Mouse (Mus musculus): Measurements from ENCODE around the gene Ano6. TPM values are rescaled to one million over a fixed set of nuclear protein-coding genes. Genes with fewer than 3 reads are reported as not detected.
A peak's percentile ranks its signal among the peaks of the same experiment; 100 is the strongest.

Gene Ano6
- polyA plus RNA-seq, 1 experiment from 2014 or later: 16.2 TPM

DNA sequence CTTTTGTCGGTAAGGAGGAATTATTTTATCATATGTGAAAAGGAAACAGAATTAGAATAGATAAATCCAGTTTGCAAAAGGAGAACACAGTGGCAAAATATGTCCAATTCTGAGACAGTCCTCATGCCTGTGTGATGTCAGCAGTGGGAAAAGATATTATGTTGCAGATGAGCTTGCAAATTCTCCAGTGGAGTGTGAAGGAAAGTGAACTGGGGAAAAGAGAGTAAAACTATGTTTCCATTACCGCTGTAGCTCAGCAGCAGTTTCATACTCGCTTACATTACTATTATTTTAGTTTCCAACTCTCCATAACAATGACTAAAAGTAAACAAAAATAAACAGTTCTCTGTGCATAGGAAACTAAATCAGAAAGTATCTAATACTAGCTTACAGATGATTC lies 229.8 kb downstream of the Ano6 start:
- WGBS: 80% methylated on average over 3 of the region's 3 CpGs
- H3K27me3 ChIP-seq (ENCODE audit: control insufficient read depth, insufficient read depth, low read length): no peaks in the 10 kb centered on the region

DNA sequence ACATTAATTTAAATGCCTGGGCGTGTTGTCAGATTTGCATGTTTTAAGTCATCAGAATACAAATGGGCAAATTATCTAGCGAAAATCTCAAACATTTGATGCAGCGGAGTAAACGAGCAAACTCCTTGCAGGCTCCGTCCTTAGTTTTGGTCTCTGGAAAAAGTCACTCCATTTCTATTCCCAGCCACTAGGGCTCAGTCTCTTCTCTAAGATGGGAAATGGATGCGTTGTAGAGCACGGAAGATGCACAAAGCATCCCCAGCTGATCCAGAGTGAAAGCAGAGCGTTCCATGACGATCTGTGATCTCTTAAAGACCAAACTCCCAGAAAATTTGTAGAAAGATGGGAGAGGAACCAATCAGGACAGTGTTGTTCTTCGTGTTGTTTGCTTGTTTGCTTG lies 230.9 kb downstream of the Ano6 start:
- Histone ChIP-seq H3K4me2 (replicated peaks; ENCODE audit: low read depth) (no peak overlapping the region), H3K36me3 (ENCODE audit: control insufficient read depth, insufficient read depth, low read length) (no peaks in the 10 kb centered on the region), H3K4me1 (replicated peaks; ENCODE audit: control insufficient read depth, insufficient read depth) (no peaks in the 10 kb centered on the region), H3K9ac (ENCODE audit: low read length) (no peak overlapping the region), H3K9me3 (ENCODE audit: control insufficient read depth, low read length) (0 out of 2 replicates have a peak, but pooled peaks cover 2% of the 10 kb centered on the region), H3K27me3 (ENCODE audit: control insufficient read depth, insufficient read depth, low read length) (no peaks in the 10 kb centered on the region), H3K27ac (replicated peaks) (no peak overlapping the region), H3K4me3 (ENCODE audit: low read depth, low read length) (no peak overlapping the region)
- 53% methylated on average over 10 of the region's 10 CpGs for WGBS
- TF ChIP-seq EP300 (optimal IDR thresholded peaks at IDR 0.05): no peak
- peak; percentile 66 for TF ChIP-seq CTCF (IDR thresholded peaks at IDR 0.05; ENCODE audit: low read depth)
- DNase-seq (ENCODE audit: low spot score): no peak
- ATAC-seq (ENCODE audit: low FRiP score, low TSS enrichment): no peak

More for the DNA sequence above, 229.8 kb downstream of the Ano6 start:
- peaks cover 5% of the 10 kb centered on the region; the same call in 1 of the 2 replicates for H3K9me3 ChIP-seq (ENCODE audit: control insufficient read depth, low read length)
- ATAC-seq (ENCODE audit: low FRiP score, low TSS enrichment) (no peak), DNase-seq (ENCODE audit: low spot score) (no peak)
- no peak overlapping the region for H3K4me3 ChIP-seq (ENCODE audit: low read depth, low read length)
- TF ChIP-seq CTCF (IDR thresholded peaks at IDR 0.05; ENCODE audit: low read depth) (no peak), EP300 (optimal IDR thresholded peaks at IDR 0.05) (no peak)
- H3K4me1 ChIP-seq (replicated peaks; ENCODE audit: control insufficient read depth, insufficient read depth): no peaks in the 10 kb centered on the region
- no peak overlapping the region for H3K9ac ChIP-seq (ENCODE audit: low read length)
- no peaks in the 10 kb centered on the region for H3K36me3 ChIP-seq (ENCODE audit: control insufficient read depth, insufficient read depth, low read length)
- no peak overlapping the region for H3K27ac ChIP-seq (replicated peaks)
- H3K4me2 ChIP-seq (replicated peaks; ENCODE audit: low read depth): no peak overlapping the region

Small RNA genes within 50 kb of the gene (microRNA-seq; reads per million reads assigned to microRNA genes)
- not detected for gene Gm25070

Other genes starting within 250 kb of the Ano6 start
- gene Dbx2, start 134.9 kb upstream of the Ano6 start, polyA plus RNA-seq (2015; fragmentation: Nextera tagmentation; extraction: Ambion mirVana): not detected in 2 replicates

Measured in stomach, postnatal 0 days (tissue).